Mouse (Mus musculus) embryonic fibroblast, embryonic 13.5 days (primary cell): Measurements from ENCODE around the gene Zfp382.

ENCODE experiments used
- CTCF ChIP-seq: IDR thresholded peaks from 2 replicates; pipeline ENCODE4 v1.5.1; 2011; ENCODE audit warnings: mild to moderate bottlenecking, control low read depth, low read length, moderate library complexity, borderline replicate concordance; ENCODE audit not compliant: insufficient read depth
- POLR2A ChIP-seq: IDR thresholded peaks from 2 replicates; pipeline ENCODE4 v1.6.1; 2011; ENCODE audit warnings: low read depth, mild to moderate bottlenecking, control low read depth, low read length, moderate library complexity

DNA sequence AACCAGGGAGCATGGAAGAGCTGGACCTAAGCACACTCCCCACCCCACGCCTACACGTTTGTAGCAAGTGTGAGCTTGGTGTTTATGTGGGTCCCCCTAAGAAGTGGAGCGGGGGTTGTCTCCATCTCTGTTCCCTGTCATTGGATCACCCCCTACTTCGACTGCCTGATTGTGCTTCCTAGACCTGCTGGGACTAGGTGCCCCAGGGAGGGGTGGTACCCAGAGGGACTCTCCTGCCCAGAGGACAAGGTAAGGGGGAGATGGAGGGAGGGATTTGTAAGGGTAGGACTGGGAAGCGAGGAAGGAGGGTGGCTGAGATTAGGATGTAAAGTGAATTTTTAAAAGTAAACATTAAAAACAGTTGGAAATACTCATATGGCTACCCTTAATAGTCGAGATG, 32.3 kb upstream of the Zfp382 start:
- no peak for TF ChIP-seq CTCF
- no peak for TF ChIP-seq POLR2A
